Mouse (Mus musculus): ENCODE measurements around the gene Fntb. TPM values are rescaled to one million over a fixed set of nuclear protein-coding genes. Genes with fewer than 3 reads are reported as not detected.

Fntb gene
- total RNA-seq (2021), result 10 to 100 TPM; 23.8 to 23.9 TPM
- long read RNA-seq, transcript Fntb-201 (12 exons, 2,613 nt), result major isoform, 10 of 16 reads
- long read RNA-seq, partial matches to known transcripts, result 1 of 16 reads
- long read RNA-seq, other reads (novel, unspliced or antisense), result 5 of 16 reads

GRCm38 (mm10) chr12:76765354-76765851 is at the start of gene Fntb, which contains the start of gene Churc1:
Fntb (plus strand) TSS chr12:76765589.
Churc1 (plus strand) TSS chr12:76765538.
- DNase-seq (ENCODE audit: low spot score in 2 of 2), result peak; percentile 84 to 86

GRCm38 (mm10) chr12:76718384-76718783 is 47.0 kb upstream of the Fntb start:
- no peak for DNase-seq (ENCODE audit: low spot score in 2 of 2)

- no peak for DNase-seq (ENCODE audit: low spot score in 2 of 2)
Observed at GRCm38 (mm10) chr12:76720572-76720971, 44.8 kb upstream of the Fntb start.

- DNase-seq (ENCODE audit: low spot score in 2 of 2), result no peak
Observed at GRCm38 (mm10) chr12:76722026-76722425, 43.4 kb upstream of the Fntb start.

GRCm38 (mm10) chr12:76727955-76728354 is 37.4 kb upstream of the Fntb start:
- no peak for DNase-seq (ENCODE audit: low spot score in 2 of 2)

GRCm38 (mm10) chr12:76750866-76751459 is 14.4 kb upstream of the Fntb start:
- DNase-seq (ENCODE audit: low spot score in 2 of 2), result no peak

- DNase-seq (ENCODE audit: low spot score in 2 of 2), result peak; percentile 19 to 37
Observed at GRCm38 (mm10) chr12:76752652-76753318, 12.6 kb upstream of the Fntb start.

GRCm38 (mm10) chr12:76765901-76766630 is 677 bp downstream of the Fntb start:
- peak; percentile 30 to 37 for DNase-seq (ENCODE audit: low spot score in 2 of 2)

- no peak for DNase-seq (ENCODE audit: low spot score in 2 of 2)
Observed at GRCm38 (mm10) chr12:76770841-76771500, 5.6 kb downstream of the Fntb start.

GRCm38 (mm10) chr12:76771540-76771939 is 6.2 kb downstream of the Fntb start:
- DNase-seq (ENCODE audit: low spot score in 2 of 2), result no peak

GRCm38 (mm10) chr12:76774652-76775051 is 9.3 kb downstream of the Fntb start:
- DNase-seq (ENCODE audit: low spot score in 2 of 2), result no peak

- no peak for DNase-seq (ENCODE audit: low spot score in 2 of 2)
Observed at GRCm38 (mm10) chr12:76775132-76775531, 9.7 kb downstream of the Fntb start.

- no peak for DNase-seq (ENCODE audit: low spot score in 2 of 2)
Observed at GRCm38 (mm10) chr12:76776898-76777297, 11.5 kb downstream of the Fntb start.

- no peak for DNase-seq (ENCODE audit: low spot score in 2 of 2)
Observed at GRCm38 (mm10) chr12:76777845-76778244, 12.5 kb downstream of the Fntb start.

- DNase-seq (ENCODE audit: low spot score in 2 of 2), result no peak
Observed at GRCm38 (mm10) chr12:76778305-76779083, 13.1 kb downstream of the Fntb start.

GRCm38 (mm10) chr12:76779951-76780350 is 14.6 kb downstream of the Fntb start:
- no peak for DNase-seq (ENCODE audit: low spot score in 2 of 2)

GRCm38 (mm10) chr12:76780639-76781468 is 15.5 kb downstream of the Fntb start:
- DNase-seq (ENCODE audit: low spot score in 2 of 2), result peak; percentile 34 to 44

- DNase-seq (ENCODE audit: low spot score in 2 of 2), result no peak
Observed at GRCm38 (mm10) chr12:76784056-76784619, 18.7 kb downstream of the Fntb start.

GRCm38 (mm10) chr12:76790446-76791084 is 25.2 kb downstream of the Fntb start:
- no peak for DNase-seq (ENCODE audit: low spot score in 2 of 2)
